Mouse (Mus musculus): ENCODE measurements at regions not wholly inside any gene's neighbourhood (a gene's known extent, or its start where the extent isn't known, plus 50 kb on each side); places are given as distances from the start of the nearest gene placed in this dataset.

DNA sequence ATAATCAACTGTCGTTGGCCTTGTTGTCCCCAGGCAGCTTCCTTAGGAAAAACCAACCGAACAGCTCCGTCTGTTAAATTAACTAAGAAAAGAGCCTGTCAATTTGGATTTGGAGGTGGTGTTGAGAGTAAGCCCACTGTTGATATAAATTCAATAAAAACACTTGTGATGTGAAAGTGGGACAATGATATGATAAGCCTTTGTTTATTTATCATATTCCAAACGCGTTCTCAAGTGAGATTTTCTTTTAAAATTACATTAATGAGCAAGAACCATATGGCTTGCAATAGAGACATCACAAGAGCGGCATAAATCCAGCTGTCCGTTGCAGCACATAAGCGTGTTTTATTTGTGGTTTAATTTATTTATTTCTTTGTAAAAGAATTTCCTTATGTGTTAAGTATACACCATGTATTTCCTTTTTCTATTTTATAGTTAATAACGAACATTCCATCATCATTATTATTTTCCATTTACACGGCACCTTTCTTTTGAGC is 307.5 kb upstream of the Cwc22 start:
- TF ChIP-seq CTCF (IDR thresholded peaks at IDR 0.05; ENCODE audit: low read depth) = no peak
- TF ChIP-seq EP300 (optimal IDR thresholded peaks at IDR 0.05) = no peak
